Mouse (Mus musculus) small intestine, adult 2 months (tissue): ENCODE data around the gene Ppp1r10.

Source experiments
- CTCF ChIP-seq: fragments of 200-500 bp; IDR thresholded peaks from 2 replicates; pipeline ENCODE4 v1.5.1; 2012; ENCODE audit warnings: low read depth, mild to moderate bottlenecking, control low read depth, inconsistent platforms, low read length, moderate library complexity, mixed read lengths; ENCODE audit not compliant: insufficient replicate concordance, insufficient read length; ENCODE audit errors: extremely low read depth
- POLR2A ChIP-seq: fragments of 200-500 bp; IDR thresholded peaks from 2 replicates; pipeline ENCODE4 v1.6.1; 2012; ENCODE audit warnings: low read depth, mild to moderate bottlenecking, control low read depth, inconsistent platforms, low read length, moderate library complexity

DNA sequence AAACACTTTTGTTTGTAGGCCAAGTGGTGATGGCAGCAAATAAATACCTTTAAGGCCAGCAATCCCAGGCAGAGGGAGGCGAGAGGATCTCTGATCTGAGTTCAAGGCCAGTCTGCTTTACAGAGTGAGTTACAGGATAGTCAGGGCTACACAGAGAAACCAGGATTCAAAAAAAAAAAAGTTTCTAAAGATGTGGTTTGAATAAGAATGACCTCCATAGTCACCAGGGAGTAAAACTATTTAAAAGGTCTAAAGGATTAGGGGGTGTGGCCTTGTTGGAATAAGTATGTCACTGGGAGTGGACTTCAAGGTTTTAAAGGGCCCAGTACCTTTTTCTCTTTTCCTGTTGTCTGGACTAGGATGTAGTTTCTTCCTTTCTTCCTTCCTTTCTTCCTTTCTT lies 23.7 kb downstream of the Ppp1r10 start:
- no peak for TF ChIP-seq CTCF
- no peak for TF ChIP-seq POLR2A
